Mouse (Mus musculus) kidney, adult 8-10 months (tissue): ENCODE measurements around the gene Dnmbp.

Source experiments
- DNase-seq, 2 experiments: peaks; one replicate each; pipeline ENCODE4 v3.0.0; 2022

Dnmbp gene

DNA sequence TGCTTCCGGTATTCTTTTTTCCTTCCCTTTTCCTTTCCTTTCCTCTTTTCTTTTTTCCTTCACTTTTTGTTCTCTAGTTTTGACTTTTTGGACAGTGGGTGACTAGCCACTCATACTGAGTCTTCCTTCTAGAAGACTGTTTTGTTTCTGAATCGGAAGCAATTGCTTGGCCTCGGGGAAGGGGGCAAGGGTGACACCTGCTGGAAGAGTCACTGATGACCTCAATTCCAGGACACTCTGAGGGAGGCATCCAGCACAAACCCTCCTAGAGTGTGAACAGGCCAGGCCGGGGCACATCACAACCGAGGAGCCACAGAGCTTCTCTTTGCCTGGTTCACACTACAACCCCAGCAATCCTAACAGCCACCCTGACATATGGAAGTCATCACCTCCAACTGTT lies 34.0 kb downstream of the Dnmbp start:
- DNase-seq, result peak in 1 of 2 experiments; percentile 61

DNA sequence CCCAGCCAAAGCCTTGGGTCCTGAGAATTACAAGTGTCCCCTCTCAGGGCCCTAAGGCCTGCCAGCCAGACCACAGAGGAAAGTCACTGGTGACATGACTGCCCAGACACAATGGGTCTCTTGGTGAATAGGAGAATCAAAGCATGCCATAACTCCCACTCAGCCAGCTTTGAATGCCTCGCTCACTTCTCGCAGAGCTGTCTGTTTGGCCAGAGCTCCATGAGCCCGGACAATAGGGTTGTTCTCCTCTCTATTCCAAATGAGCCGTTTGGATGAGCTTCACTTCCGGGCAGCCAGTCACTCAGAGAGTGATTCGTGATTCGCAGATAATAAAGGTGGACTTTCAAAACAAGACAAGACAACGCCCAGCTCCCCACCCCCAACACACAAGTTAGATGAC lies 34.9 kb downstream of the Dnmbp start:
- DNase-seq, result no peak

DNA sequence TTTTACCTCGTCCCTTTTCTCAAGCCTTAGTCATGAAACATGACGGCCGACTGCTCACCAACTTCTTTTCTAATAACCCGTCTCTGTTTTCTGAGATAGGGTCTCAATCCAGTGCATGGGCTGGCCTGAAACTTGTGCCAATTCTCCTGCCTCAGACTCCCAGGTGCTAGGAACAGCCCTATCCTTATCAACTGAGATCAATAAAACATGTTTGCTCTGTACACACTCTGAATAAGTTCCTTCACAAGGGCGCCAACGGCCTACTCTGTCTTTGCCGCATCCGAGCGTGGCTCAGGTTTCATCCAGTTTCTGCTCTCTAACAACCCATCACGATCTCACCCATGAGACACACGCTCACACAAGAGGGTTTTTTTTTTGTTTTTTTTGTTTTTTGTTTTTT lies 35.7 kb downstream of the Dnmbp start:
- DNase-seq, result no peak

DNA sequence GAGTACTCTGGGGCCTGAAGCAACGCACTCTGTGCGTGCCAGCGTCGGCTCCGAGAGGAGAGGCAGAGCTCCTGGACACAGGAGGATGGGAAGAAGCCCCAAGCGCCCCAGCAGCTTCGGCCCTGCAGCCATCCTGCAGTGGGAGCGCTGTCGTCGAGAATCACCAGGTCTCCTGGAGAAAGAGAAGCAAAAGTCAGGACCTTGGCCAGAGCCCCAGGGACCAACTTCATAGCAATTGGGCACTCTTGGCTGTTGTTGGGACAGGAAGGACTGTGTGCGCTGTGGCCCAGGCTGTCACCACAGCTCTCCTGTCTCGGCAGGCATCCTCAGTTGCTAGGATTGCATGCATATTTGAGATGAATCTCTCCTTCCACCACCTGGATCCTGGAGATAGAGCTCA lies 37.1 kb downstream of the Dnmbp start:
- no peak for DNase-seq

DNA sequence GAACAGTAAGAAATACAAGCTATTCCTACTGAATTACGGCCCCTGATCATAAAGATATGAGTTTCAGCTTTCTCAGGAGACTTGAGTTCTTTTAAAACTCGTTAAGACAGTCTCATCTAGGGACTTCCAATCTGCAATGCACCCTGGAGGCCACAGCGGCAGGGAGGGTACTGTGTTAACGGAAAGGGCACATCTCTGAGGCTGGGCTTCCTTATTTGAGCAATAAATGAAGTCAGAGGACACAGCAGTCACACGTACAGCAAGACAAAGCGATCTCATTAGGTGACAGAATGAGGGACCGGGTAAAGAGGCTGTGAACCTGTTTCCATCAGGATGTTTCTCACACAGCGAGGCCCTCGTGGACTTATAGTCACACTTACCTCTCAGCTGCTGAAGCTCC lies 39.3 kb downstream of the Dnmbp start:
- DNase-seq, result no peak

DNA sequence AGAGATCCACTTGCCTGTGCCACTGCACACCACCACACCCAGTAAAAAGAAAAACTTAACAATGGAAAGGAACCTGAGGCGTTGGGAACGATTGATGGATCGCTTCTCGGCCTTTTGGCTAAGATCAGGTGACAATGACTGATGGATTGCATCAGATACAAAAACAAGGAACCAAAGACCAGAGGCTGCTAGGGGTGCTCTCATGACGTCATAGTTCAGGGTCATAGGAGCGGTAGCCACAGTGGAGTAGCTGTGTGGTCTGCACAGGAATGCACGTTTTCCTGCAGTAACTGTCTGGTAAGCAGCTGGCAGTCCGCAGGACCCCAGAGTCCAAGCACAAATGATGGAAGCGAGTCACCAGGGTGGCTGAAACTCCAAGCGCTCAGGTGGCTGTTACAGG lies 41.4 kb downstream of the Dnmbp start:
- no peak for DNase-seq

DNA sequence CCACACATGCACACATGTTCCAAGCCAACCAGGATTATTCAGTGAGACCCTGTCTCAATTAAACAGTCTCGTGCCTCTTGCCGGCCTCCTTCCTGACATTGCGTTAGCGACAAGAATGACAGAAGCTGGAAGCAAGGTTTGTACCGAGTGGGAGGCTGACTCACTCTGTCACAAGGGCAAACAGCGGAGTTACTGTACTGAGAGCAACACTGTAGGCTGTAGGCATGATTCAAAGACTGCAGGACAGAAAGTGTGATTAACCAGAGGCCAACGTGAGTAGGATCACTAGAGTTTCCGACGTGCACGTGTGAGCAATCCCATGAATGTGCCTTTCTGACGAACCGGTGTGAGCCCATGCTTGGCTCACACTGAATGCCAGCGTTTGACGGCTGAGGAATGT lies 43.5 kb downstream of the Dnmbp start:
- DNase-seq, result no peak

DNA sequence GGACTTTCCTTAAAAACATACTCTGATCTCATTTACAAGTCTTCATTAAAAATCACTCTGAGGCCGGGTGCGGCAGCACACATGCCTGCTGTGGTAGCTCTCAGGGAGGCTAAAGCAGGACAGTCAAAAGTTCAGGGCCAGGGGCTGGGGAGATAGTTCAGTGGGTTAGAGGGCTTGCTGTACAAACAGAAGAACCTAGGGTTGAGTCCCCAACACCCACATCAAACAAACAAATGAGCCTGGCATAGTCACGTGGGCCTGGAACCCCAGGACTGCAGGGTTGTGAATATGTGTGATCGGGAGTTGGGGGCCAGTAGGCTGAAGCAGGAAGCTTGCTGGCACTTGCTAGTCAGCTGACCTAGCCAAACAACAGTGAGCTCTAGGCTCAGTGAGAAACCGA lies 44.0 kb downstream of the Dnmbp start:
- no peak for DNase-seq

DNA sequence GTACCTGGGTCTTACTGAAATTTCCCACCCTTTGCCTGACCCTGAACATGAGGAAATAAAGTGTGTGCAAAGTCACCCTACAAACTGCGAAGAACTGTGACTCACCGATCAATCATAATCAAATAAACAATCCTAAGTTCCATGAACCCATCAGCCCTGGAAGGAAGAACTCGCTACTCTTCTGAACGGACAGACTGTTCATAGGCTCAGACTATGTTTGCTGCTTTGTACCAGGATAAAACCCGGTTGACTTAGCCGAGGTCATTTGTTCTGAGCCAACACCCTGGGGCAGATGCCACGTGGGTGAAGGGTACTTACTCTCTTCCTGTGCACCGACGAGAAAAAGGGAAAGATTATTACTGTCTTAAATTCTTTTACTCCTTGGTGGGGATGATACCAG lies 45.2 kb downstream of the Dnmbp start:
- no peak for DNase-seq

DNA sequence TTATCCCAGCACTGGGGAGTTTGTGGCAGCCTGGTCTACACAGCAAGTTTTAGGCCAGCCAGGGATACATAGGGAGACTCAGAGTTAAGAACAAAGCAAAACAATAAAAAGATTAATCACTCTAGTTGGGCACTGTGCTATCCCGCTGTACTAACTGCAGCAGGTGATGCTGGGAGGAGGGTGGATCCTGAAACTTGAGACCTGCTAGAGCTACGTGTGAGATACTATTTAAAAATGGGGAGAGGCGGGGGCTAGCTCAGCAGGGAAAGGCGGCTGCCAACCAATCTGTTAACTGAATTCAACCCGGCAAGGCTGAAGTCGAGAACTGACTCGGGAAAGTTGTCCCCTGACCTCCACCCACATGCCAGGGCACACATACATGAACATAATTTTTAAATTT lies 45.9 kb downstream of the Dnmbp start:
- no peak for DNase-seq

DNA sequence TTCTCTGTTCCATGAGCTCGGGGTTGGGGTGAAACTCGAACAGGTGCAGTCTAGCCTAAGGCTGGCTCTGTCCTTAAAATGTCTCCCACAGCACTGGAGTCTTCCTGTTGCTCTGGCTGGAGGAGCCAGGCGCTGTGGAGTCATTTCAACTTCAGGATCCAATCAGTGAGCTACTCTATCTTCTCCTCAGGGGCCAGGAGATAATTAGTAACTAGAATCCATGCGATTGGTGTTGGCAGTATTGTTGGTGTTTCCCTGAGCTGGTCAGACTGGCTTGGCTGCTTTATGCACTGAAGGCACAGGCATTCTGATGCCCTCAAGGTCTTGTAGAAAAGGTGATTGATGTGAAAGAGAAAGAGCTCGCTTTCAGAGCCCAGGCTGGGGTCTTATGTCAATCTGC lies 49.5 kb downstream of the Dnmbp start:
- peak; percentile 80 to 91 for DNase-seq

DNA sequence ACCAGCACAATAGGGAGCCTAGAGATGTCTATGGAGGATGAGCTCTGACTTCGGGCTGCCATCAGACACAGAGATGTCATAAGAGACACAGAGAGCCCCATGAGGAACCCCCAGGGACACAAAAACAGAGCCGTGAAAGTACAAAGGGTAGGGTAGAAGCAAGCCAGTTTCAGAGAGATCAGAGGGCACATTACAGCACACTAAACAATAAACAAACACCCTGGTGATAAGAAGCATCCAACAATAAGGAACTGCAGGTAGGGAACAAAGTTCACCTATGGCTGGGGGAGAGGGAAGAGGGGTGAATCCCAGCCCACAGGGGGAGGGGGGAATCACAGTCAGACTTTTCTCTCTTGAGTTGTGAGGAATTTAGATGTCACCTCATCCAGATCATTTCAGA lies 52.3 kb downstream of the Dnmbp start:
- DNase-seq, result no peak

DNA sequence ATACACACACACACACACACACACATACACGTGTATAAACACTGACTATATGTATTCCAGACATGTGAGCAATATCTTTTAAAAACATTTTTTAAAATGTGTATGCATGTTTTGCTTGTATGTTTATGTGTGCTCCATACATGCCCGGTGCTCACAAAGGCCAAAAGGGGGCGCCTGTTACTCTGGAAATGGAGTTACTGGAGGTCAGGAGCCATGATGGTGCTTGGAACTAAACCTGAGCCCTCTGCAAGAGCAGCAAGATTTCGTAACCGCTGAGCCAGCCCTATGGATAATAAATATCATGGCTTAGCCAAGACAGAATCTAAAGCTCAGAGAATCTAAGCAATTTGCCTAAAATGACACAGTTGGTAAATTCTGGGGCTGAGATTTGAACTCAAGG lies 52.7 kb downstream of the Dnmbp start:
- no peak for DNase-seq

DNA sequence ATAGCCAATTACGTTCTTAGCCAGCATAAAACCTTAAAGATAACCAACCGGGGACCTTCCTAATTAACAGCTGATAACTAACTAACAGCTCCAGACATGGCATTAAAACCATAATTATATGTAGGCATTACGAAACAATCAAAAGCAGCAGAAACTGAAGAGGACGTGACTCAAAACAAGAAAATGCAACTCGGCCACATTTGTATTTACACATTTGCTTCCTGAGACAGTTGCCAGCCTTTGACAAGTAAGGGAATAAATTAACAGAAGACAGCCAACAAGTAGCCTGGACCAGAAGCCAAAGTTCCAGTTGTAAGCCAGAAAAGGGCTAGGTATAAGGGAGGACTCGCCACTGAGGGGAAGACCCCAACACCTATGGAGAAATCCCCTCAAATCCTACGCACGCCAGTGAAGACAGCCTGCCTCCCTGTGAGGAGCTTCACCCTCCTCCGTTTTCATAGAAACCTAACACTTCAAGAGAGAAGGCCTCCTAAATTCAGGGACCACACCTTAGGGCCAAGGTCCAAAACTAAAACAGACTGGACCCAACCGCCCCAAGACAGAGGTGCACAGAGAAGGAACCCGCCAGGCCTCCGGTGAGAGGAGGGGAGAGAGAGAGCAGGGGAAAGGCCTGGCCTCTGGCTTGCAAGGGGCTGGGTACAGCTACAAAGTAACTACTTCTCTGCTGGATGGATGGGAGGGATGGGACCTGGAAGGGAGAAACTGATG lies 53.5 kb downstream of the Dnmbp start:
- no peak for DNase-seq

DNA sequence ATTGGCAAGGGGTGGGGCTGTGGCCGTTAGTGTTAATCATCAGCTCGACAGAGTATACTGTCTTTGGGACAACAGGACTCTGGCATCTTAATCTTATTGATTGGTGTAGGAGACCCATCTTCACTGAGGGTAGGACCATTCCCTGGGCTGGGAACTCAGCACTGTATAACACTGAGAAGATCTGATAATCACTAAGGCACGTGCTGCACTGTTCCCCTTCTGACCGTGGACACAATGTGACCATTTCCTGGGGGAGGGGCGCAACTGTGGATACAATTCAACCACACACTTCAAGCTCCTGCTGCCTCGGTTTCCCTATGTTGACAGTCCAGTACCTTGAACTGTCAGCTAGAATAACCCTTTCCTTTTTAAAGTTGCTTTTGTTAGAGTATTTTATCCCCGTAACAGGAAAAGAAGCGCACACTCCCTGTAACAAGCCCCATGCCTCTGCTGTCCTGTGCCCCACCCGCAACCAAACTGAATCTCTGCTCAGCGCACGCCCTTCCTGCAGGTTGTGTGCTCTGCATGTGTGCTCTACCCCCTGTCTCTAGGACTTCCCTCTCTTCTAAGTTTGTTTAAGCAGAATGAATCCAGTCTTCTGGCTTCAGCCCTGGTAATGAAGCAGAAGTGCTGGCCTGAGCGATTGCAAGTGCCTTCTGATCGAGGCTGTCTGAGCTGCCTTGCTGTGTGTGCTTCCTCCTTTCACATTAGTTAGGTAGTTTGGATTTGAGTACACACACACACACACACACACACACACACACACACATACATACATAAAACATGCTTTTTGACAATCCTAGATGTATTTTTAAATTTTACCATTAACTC lies 55.1 kb downstream of the Dnmbp start:
- no peak for DNase-seq

DNA sequence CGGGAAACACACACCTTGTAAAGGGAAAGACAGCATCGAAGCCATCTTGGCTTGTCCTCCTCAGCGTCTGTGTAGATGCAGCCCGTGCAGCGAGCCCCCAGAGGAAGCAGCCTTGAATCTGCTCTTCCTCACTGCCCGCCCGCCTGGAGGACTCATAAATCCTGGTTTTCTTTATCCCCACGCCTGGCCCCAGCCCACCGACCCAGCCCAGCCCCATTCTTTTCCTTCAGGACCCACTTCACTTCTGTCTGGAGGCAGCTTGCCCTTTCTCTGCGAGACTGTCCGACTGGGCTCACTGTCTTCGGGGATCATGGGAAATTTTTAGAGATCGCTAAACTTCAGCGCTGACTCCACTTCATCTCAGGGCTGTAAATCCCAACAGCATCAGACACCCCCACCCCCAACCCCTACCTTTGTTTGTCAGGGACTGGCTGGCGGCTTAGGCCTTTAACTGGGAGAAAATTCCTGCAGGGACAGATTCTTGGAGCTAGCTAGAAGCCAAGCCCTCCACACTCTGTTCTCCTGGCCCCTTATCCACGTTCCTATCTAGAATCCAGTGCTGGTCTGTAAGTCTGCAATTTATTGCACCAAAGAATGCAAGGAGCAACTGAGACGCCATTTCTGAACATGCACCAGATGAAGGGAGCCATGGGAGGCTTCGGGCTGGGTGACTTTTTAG lies 57.0 kb downstream of the Dnmbp start:
- no peak for DNase-seq

DNA sequence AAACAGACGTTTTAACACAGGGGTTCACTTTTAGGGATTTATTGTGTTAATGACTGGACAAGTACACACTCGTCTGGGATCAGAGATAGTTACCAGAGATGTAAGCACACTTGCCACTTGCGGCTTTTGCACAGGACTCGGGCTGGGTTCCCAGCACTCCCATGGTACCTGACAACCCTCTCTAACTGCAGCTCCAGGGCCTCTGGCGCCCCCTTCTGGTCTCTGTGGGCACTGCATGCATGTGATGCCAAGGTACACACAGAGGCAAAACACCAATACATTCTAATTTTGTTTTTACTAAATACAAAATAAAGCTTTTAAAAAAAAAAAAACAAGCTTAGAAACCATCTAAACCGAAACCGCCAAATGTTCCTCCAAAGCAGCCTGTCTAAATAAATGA lies 58.4 kb downstream of the Dnmbp start:
- DNase-seq, result no peak

DNA sequence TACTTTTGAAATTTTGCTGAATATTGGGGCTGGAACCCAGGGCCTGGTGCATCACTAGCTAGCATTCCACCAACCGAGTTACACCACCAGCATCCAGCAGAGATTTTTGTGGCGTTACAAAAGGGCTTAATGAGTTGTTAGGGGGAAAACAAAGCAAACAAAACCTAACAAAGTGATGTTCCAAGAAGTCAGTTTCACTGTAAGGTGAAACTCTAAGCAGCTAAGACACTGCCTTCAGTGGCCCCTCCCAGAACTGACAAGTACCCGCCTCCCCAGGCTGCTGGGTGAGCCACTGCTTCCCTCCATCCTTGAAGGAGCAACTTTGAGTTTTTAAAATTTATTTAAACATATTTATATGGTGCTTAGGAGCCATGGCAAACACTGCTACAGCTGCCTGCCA lies 59.6 kb downstream of the Dnmbp start:
- no peak for DNase-seq

DNA sequence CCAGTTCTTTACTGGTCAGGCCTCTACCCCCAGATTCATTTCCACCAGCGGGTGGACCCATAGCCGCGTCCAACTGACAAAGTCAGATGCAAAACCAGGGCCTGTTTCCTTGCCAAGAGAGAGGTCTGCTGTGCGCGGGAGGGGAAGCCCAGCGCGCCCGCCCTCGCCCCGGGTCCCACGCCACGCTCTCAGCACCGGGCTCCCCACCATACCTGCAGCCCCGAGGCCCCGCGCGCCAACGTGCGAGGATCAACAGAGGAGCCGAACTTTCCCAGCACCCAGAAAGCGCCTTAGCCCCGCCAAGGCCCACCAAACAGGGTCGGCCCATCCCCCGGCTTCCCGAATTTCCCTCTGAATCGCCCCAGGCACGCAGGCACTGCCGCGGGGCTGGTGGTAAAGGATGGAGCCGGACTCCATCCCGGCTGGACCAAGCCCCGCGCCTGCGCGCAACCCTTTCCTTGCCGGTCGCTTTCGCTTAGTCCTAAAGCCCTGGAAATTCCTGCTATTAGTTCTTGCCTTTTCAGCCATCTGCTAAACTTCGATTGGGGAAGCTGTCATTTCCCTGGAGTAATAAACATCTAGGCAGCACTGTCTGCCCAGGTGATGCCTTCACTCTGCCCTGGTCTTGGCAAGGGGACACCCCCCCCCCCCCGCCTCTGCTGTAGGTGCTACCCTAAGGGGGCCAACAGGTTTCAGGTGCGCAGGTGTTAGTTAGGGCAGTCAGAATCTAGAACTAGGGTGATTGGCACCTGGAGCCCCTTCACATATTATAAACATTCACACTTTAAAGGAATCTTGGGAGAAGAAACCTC lies 60.4 kb downstream of the Dnmbp start:
- peak in 1 of 2 experiments; percentile 26 for DNase-seq

DNA sequence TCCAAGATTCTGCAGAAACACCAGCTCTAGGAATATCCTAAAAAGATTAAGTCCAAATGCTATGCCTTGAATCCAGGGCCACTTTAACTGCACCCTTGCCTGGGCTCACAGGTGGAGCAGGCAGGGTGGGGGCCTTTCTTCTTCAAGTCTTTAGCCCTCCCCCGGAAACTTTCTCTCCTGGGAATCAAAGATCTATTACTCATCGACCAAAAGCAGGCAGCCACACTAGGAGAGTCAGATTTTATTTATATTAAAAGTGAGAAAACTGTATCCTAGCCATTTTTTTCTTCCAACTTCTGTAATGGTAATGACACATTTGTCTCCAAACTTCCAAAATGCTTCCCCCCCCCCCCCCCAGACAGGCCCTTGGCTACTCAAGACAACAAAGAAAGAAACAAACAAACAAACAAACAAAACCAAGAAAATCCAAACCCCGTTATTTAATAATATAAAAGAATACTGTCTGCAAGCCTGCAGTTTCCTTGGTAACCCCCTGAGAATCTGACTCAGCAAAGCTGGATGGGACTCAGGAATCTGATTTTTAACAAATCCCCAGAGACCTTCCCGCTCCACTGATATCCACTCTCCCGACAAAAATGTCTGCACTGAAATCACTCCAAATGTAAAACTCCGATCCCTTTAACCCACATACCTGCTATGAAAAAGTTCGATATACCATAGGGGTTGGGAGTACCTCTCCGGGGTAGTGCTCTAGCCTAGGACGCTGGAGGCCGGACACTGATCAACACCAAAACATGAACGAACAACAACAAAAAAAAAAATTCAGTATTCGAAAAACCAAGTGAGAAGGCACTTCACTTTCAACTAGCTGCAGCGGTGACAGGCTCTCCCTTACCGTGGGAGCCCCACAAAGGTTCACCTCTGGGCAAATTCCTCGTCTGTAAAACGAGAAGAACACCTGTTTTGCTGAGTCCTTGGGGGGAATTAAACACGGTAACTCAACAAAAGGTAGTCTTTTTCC lies 61.6 kb downstream of the Dnmbp start:
- DNase-seq, result no peak

DNA sequence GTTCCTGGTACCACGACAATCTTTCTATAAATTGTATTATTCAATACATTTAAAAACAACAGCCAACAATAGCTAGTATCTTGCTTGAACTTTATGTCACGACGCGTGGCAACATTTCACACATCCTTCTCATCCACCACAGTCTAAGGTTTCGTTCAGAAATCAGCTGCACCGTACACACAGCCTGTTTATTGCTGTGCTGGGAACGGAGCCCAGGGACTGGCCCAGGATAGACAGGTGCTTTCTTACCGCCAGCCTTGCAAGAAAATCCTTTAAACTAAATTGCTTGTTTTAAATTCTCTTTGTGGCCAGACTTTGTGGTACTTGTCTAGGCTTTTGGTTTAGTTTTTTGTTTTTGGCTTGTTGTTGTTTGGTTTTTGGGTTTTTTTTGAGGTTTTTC lies 62.6 kb downstream of the Dnmbp start:
- no peak for DNase-seq

DNA sequence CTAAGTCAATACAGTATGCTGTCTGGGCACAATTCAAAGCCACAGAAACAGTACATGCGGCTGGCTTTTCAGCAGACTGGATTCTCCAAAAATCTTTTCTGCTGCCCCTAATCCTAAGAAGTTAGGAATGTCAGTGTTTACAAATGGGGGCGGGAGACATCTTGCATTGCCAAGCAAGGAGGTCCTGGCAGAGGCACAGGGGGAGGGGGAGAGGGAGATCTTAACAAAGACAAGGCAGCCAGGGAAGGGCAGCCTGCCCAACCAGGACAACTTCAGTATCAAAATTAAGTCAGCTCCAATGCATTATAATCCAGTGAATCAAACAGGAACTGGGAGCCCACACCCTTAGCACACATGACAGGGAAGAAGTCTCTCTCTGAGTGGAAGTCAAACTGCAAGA lies 64.0 kb downstream of the Dnmbp start:
- no peak for DNase-seq
